8 mouse cellular contexts compared by ENCODE assay signal in genomic region chr11:77467784-77468183, GRCm38 (mm10). TPM values are rescaled to one million over a fixed set of nuclear protein-coding genes. Genes with fewer than 3 reads are reported as not detected.
DNase-seq lines count a peak whose midpoint lies in the region; ATAC-seq and TF ChIP-seq lines count a peak whose summit lies in the region.

No protein-coding gene starts in this region.

- TF ChIP-seq CTCF in forebrain, postnatal 0 days (IDR thresholded peaks at IDR 0.05; ENCODE audit: low read depth): peak; percentile 86

- no peak overlapping the region for H3K27ac ChIP-seq in forebrain, postnatal 0 days (ENCODE audit: low read depth, low read length)
- H3K27ac ChIP-seq in hindbrain, embryonic 13.5 days: no peak overlapping the region

- 16% methylated on average over 20 of the region's 20 CpGs for WGBS in forebrain, postnatal 0 days
- WGBS in hindbrain, embryonic 13.5 days: 12% methylated on average over 20 of the region's 20 CpGs

- H3K9ac ChIP-seq in forebrain, postnatal 0 days: no peak overlapping the region
- H3K9ac ChIP-seq in hindbrain, embryonic 13.5 days: no peak overlapping the region

- H3K36me3 ChIP-seq in forebrain, postnatal 0 days (ENCODE audit: insufficient read depth): peaks cover 27% of the 10 kb centered on the region
- H3K36me3 ChIP-seq in hindbrain, embryonic 13.5 days: peaks cover 28% of the 10 kb centered on the region
- H3K36me3 ChIP-seq in megakaryocyte, embryonic 14.5 days (replicated peaks; ENCODE audit: low read length): peaks cover 8% of the 10 kb centered on the region

- H3K27me3 ChIP-seq in forebrain, postnatal 0 days (ENCODE audit: insufficient read depth, low read length): no peaks in the 10 kb centered on the region; the same call in none of the 2 replicates
- H3K27me3 ChIP-seq in hindbrain, embryonic 13.5 days: peaks cover 68% of the 10 kb centered on the region
- peaks cover 87% of the 10 kb centered on the region for H3K27me3 ChIP-seq in megakaryocyte, embryonic 14.5 days (replicated peaks)

- peak; percentile 80 for ATAC-seq in forebrain, postnatal 0 days
- no peak for ATAC-seq in hindbrain, embryonic 13.5 days (ENCODE audit: low FRiP score)
- no peak for ATAC-seq in erythroid progenitor cell, adult 5-6 weeks (replicated peaks; ENCODE audit: low FRiP score, poor library complexity, severe bottlenecking)

- peak overlapping the region; percentile 11; the same call in 1 of the 2 replicates for H3K4me2 ChIP-seq in forebrain, postnatal 0 days (ENCODE audit: low read depth)
- H3K4me2 ChIP-seq in hindbrain, embryonic 13.5 days: peak overlapping the region; percentile 23; the same call in 1 of the 2 replicates

- no peak overlapping the region for H3K4me3 ChIP-seq in forebrain, postnatal 0 days (ENCODE audit: low read depth, low read length)
- no peak overlapping the region for H3K4me3 ChIP-seq in hindbrain, embryonic 13.5 days
- H3K4me3 ChIP-seq in megakaryocyte, embryonic 14.5 days (replicated peaks): peak overlapping the region; percentile 92

- no peaks in the 10 kb centered on the region; the same call in 1 of the 2 replicates for H3K4me1 ChIP-seq in forebrain, postnatal 0 days (ENCODE audit: insufficient read depth)
- peaks cover 17% of the 10 kb centered on the region for H3K4me1 ChIP-seq in hindbrain, embryonic 13.5 days (replicated peaks)
- peaks cover 34% of the 10 kb centered on the region for H3K4me1 ChIP-seq in megakaryocyte, embryonic 14.5 days

- DNase-seq in NIH3T3 (ENCODE audit: low read depth): peak; percentile 54
- DNase-seq in cerebellum, adult 18-20 months: peak; percentile 82 to 85
- peak; percentile 76 for DNase-seq in forebrain, postnatal 0 days
- DNase-seq in layer of hippocampus, postnatal 36 days: peak; percentile 73
- peak; percentile 89 for DNase-seq in right cerebral cortex, postnatal 14 days

- no peaks in the 10 kb centered on the region for H3K9me3 ChIP-seq in forebrain, postnatal 0 days (ENCODE audit: low read length)
- H3K9me3 ChIP-seq in hindbrain, embryonic 13.5 days: no peaks in the 10 kb centered on the region
- no peaks in the 10 kb centered on the region for H3K9me3 ChIP-seq in megakaryocyte, embryonic 14.5 days

RNA-seq across cellular contexts. Expression of gene Coro6, which starts 5.6 kb away (rescaled TPM):
- 0.43 and 0.54 TPM in 2 replicates for total RNA-seq in forebrain, postnatal 0 days (2014; rRNA removed)
- 0.12 and 0.28 TPM in 2 replicates for polyA plus RNA-seq in forebrain, postnatal 0 days (2015; fragmentation: Nextera tagmentation; extraction: Ambion mirVana)
- 0.12 and 0.19 TPM in 2 replicates for polyA plus RNA-seq in hindbrain, embryonic 13.5 days (2015; fragmentation: Nextera tagmentation; extraction: Ambion mirVana)
- 10 to 100 TPM; 12.5 to 15.9 TPM for total RNA-seq in layer of hippocampus, postnatal 36 days (2021)
- polyA plus RNA-seq in megakaryocyte, embryonic 14.5 days (2012; ENCODE audit: insufficient read depth, low replicate concordance): 0.38 TPM in 1 of 2 replicates, not detected in the other
- total RNA-seq in erythroid progenitor cell, adult 5-6 weeks (2015; ENCODE audit: low replicate concordance): not detected in 2 replicates
- total RNA-seq in erythroid progenitor cell, adult 5-6 weeks (2017; ENCODE audit: low replicate concordance): not detected in 2 replicates

RNA-seq across cellular contexts. Expression of gene Ankrd13b, which starts 21.7 kb away (rescaled TPM):
- 81.7 and 81.9 TPM in 2 replicates for total RNA-seq in forebrain, postnatal 0 days (2014; rRNA removed)
- 55.4 and 56.8 TPM in 2 replicates for polyA plus RNA-seq in forebrain, postnatal 0 days (2015; fragmentation: Nextera tagmentation; extraction: Ambion mirVana)
- 29.4 and 31.0 TPM in 2 replicates for polyA plus RNA-seq in hindbrain, embryonic 13.5 days (2015; fragmentation: Nextera tagmentation; extraction: Ambion mirVana)
- 10 to 100 TPM; 83.2 to 88.4 TPM for total RNA-seq in layer of hippocampus, postnatal 36 days (2021)
- polyA plus RNA-seq in megakaryocyte, embryonic 14.5 days (2012; ENCODE audit: insufficient read depth, low replicate concordance): 6.7 and 9.3 TPM in 2 replicates
- total RNA-seq in erythroid progenitor cell, adult 5-6 weeks (2015; ENCODE audit: low replicate concordance): 3.2 and 3.8 TPM in 2 replicates
- 0.64 TPM in 1 of 2 replicates, not detected in the other for total RNA-seq in erythroid progenitor cell, adult 5-6 weeks (2017; ENCODE audit: low replicate concordance)

RNA-seq across cellular contexts. Expression of gene Git1, which starts 25.6 kb away (rescaled TPM):
- total RNA-seq in forebrain, postnatal 0 days (2014; rRNA removed): 91.2 and 126 TPM in 2 replicates
- polyA plus RNA-seq in forebrain, postnatal 0 days (2015; fragmentation: Nextera tagmentation; extraction: Ambion mirVana): 20.1 and 22.1 TPM in 2 replicates
- 14.3 and 15.1 TPM in 2 replicates for polyA plus RNA-seq in hindbrain, embryonic 13.5 days (2015; fragmentation: Nextera tagmentation; extraction: Ambion mirVana)
- total RNA-seq in layer of hippocampus, postnatal 36 days (2021): 100 to 1,000 TPM; 284 to 288 TPM
- polyA plus RNA-seq in megakaryocyte, embryonic 14.5 days (2012; ENCODE audit: insufficient read depth, low replicate concordance): 65.1 and 158 TPM in 2 replicates
- 9.2 and 15.5 TPM in 2 replicates for total RNA-seq in erythroid progenitor cell, adult 5-6 weeks (2015; ENCODE audit: low replicate concordance)
- total RNA-seq in erythroid progenitor cell, adult 5-6 weeks (2017; ENCODE audit: low replicate concordance): 6.8 and 11.6 TPM in 2 replicates

RNA-seq across cellular contexts. Expression of gene Abhd15, which starts 47.1 kb away (rescaled TPM):
- total RNA-seq in forebrain, postnatal 0 days (2014; rRNA removed): 1.6 and 1.9 TPM in 2 replicates
- 1.1 and 1.5 TPM in 2 replicates for polyA plus RNA-seq in forebrain, postnatal 0 days (2015; fragmentation: Nextera tagmentation; extraction: Ambion mirVana)
- 1.9 and 3.3 TPM in 2 replicates for polyA plus RNA-seq in hindbrain, embryonic 13.5 days (2015; fragmentation: Nextera tagmentation; extraction: Ambion mirVana)
- 1 to 10 TPM; 1.3 to 1.5 TPM for total RNA-seq in layer of hippocampus, postnatal 36 days (2021)
- polyA plus RNA-seq in megakaryocyte, embryonic 14.5 days (2012; ENCODE audit: insufficient read depth, low replicate concordance): 2.4 and 4.6 TPM in 2 replicates
- total RNA-seq in erythroid progenitor cell, adult 5-6 weeks (2015; ENCODE audit: low replicate concordance): not detected in 2 replicates
- total RNA-seq in erythroid progenitor cell, adult 5-6 weeks (2017; ENCODE audit: low replicate concordance): 0.68 and 0.90 TPM in 2 replicates

RNA-seq across cellular contexts. Expression of gene Trp53i13, which starts 48.0 kb away (rescaled TPM):
- 7.7 and 12.4 TPM in 2 replicates for total RNA-seq in forebrain, postnatal 0 days (2014; rRNA removed)
- polyA plus RNA-seq in forebrain, postnatal 0 days (2015; fragmentation: Nextera tagmentation; extraction: Ambion mirVana): 12.3 and 12.4 TPM in 2 replicates
- 14.9 and 15.5 TPM in 2 replicates for polyA plus RNA-seq in hindbrain, embryonic 13.5 days (2015; fragmentation: Nextera tagmentation; extraction: Ambion mirVana)
- 1 to 10 TPM; 5.4 to 5.9 TPM for total RNA-seq in layer of hippocampus, postnatal 36 days (2021)
- 22.3 and 38.9 TPM in 2 replicates for polyA plus RNA-seq in megakaryocyte, embryonic 14.5 days (2012; ENCODE audit: insufficient read depth, low replicate concordance)
- 0.84 TPM in 1 of 2 replicates, not detected in the other for total RNA-seq in erythroid progenitor cell, adult 5-6 weeks (2015; ENCODE audit: low replicate concordance)
- total RNA-seq in erythroid progenitor cell, adult 5-6 weeks (2017; ENCODE audit: low replicate concordance): 2.0 and 6.7 TPM in 2 replicates

Comparison
In these comparisons a context has a peak if more than half of its experiments do, and no peak if none do; other contexts are left out.
1. RNA of gene Ankrd13b, which starts 21.7 kb away (total RNA-seq): 83.2 to 88.4 TPM in layer of hippocampus, postnatal 36 days and 81.7 to 81.9 TPM in forebrain, postnatal 0 days; 0.64 to 3.8 TPM in erythroid progenitor cell, adult 5-6 weeks; every median in the first group is over 10 times any median in the second.
2. Peak in every context shown above with its lines, with median percentiles within 50 percentile points of each other: DNase-seq.